Mouse (Mus musculus) forebrain, embryonic 11.5 days (tissue): ENCODE results near the gene Runx1. TPM values are rescaled to one million over a fixed set of nuclear protein-coding genes. Genes with fewer than 3 reads are reported as not detected.
A peak's percentile ranks its signal among the peaks of the same experiment; 100 is the strongest.

Experiments used
- ATAC-seq: fragments of 200-750 bp; cut with Nextera tagmentation; replicated peaks from 2 replicates; pipeline ENCODE4 v1.8.0; 2017; ENCODE audit warnings: moderate TSS enrichment; ENCODE audit not compliant: low FRiP score
- DNase-seq: peaks from one replicate; pipeline ENCODE4 v3.0.0-alpha.2; 2017; ENCODE audit warnings: low spot score
- H3K27ac ChIP-seq: fragments of 300-500 bp; sonication (generic); 2 replicates; pipeline ENCODE4 v1.5.1; 2014; ENCODE audit warnings: low read depth, low read length
- H3K27me3 ChIP-seq: fragments of 300-500 bp; sonication (generic); 2 replicates; pipeline ENCODE4 v1.6.1; 2014; ENCODE audit warnings: mild to moderate bottlenecking, low read length, mixed read lengths; ENCODE audit not compliant: control insufficient read depth, insufficient read depth
- H3K36me3 ChIP-seq: fragments of 300-500 bp; sonication (generic); 2 replicates; pipeline ENCODE4 v1.6.1; 2014; ENCODE audit warnings: mild to moderate bottlenecking, low read length, moderate library complexity, mixed read lengths; ENCODE audit not compliant: control insufficient read depth, insufficient read depth
- H3K4me1 ChIP-seq: fragments of 300-500 bp; sonication (generic); replicated peaks from 2 replicates; pipeline ENCODE4 v1.6.1; 2014; ENCODE audit warnings: low read length, mixed read lengths; ENCODE audit not compliant: control insufficient read depth, insufficient read depth
- H3K4me2 ChIP-seq: fragments of 300-500 bp; sonication (generic); 2 replicates; pipeline ENCODE4 v1.6.1; 2014; ENCODE audit warnings: low read depth, mild to moderate bottlenecking, low read length, moderate library complexity, mixed read lengths; ENCODE audit not compliant: severe bottlenecking
- H3K4me3 ChIP-seq: fragments of 300-500 bp; sonication (generic); 2 replicates; pipeline ENCODE4 v1.5.1; 2014; ENCODE audit warnings: low read depth, low read length
- H3K9ac ChIP-seq: fragments of 300-500 bp; sonication (generic); 2 replicates; pipeline ENCODE4 v1.6.1; 2014; ENCODE audit warnings: low read length
- H3K9me3 ChIP-seq: fragments of 300-500 bp; sonication (generic); 2 replicates; pipeline ENCODE4 v1.6.1; 2016; ENCODE audit warnings: low read length, mixed read lengths; ENCODE audit not compliant: control insufficient read depth
- WGBS: fragments of 180-500 bp; shearing (Covaris S2); extraction: QIAGEN DNeasy Blood & Tissue Kit; methylation state at CpG from one replicate; pipeline ENCODE4 v1.1.7; 2014; 5-methylcytosine and 5-hydroxymethylcytosine counted together
- polyA plus RNA-seq: library from polyadenylated mRNA; unstranded; fragments of >200 nt; fragmentation: Nextera tagmentation; extraction: Ambion mirVana; gene quantifications from 2 replicates; pipeline ENCODE4 v1.2.1, GENCODE M21; 2014

Gene Runx1
- polyA plus RNA-seq, 1 experiment from 2014 or later = 2.2 TPM

GRCm38 (mm10) chr16:92606491-92606965, 219.4 kb downstream of the Runx1 start:
- peaks cover 17% of the 10 kb centered on the region; the same call in 1 of the 2 replicates for H3K4me1 ChIP-seq
- no peak for DNase-seq
- H3K27ac ChIP-seq = no peak overlapping the region
- H3K4me2 ChIP-seq = no peak overlapping the region
- no peak overlapping the region for H3K9ac ChIP-seq
- WGBS = 88% methylated on average over 7 of the region's 7 CpGs
- peaks cover 52% of the 10 kb centered on the region for H3K27me3 ChIP-seq
- no peaks in the 10 kb centered on the region for H3K36me3 ChIP-seq
- peak; percentile 40; the same call in 1 of the 2 replicates for ATAC-seq
- no peak overlapping the region for H3K4me3 ChIP-seq
- H3K9me3 ChIP-seq = no peaks in the 10 kb centered on the region

DNA sequence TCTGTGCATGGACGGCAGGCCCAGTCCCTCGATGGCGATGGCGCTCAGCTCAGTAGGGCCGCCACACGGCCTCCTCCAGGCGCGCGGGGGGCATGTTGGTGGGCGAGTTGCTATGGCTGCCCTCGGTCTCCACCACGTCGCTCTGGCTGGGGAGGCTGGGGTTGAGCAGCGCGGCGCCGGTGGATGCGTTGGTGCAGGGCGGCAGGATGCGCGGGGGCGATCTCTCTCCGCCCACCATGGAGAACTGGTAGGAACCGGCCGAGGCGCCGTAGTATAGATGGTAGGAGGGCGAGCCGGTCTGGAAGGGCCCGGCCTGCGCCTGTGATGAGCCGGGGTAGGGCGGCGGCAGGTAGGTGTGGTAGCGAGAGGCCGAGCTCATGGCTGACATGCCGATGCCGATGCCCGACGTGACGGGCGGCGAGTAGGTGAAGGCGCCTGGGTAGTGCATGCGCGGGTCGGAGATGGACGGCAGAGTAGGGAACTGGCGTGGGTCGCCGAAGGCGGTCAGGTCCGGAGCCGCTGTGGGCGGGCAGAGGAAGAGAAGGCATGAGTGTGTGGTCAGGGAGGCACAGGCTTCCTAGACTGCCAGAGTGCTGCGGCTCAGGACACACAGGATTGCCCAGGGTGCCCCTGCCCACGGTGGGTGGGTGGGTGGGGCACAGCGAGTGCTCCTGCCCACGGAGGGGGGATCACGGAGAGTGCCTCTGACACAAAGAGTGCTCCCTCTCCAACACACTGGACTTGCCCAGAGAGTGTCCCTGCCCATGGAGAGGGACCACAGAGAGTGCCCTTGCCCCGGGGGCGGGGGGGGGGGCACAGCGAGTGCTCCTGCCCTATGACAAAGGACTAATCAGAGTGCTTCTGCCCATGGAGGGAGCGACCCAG, 220.1 kb downstream of the Runx1 start:
- ATAC-seq (peak; percentile 42), DNase-seq (peak; percentile 72)
- no peaks in the 10 kb centered on the region for H3K9me3 ChIP-seq
- no peaks in the 10 kb centered on the region for H3K36me3 ChIP-seq
- H3K9ac ChIP-seq = peak overlapping the region; percentile 47
- H3K4me1 ChIP-seq = peaks cover 17% of the 10 kb centered on the region; the same call in 1 of the 2 replicates
- 12% methylated on average over 63 of the region's 64 CpGs for WGBS
- H3K4me3 ChIP-seq = peak overlapping the region; percentile 32
- peak overlapping the region; percentile 56 for H3K4me2 ChIP-seq
- no peak overlapping the region for H3K27ac ChIP-seq
- peaks cover 46% of the 10 kb centered on the region for H3K27me3 ChIP-seq

DNA sequence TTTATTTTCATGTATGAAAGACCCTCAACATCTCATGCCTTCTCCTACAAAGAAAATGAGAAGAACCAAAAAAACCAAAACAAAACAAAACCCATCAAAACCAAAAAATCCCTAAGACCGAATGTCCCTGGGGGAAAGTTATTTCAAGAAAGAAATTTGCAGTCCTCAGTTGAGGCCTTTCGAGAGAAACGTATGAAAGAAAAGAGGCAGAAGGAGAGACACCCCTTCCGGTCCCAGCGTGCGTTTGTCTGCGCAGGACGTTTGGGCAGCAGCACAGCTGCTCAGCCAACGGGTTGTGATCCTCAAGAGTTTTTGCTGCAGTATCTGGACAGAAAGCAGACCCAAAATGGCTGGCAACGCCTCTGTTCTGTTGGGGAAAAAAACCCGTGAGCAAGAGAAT, 223.4 kb downstream of the Runx1 start:
- Histone ChIP-seq H3K36me3 (no peaks in the 10 kb centered on the region), H3K27me3 (peaks cover 32% of the 10 kb centered on the region), H3K9me3 (no peaks in the 10 kb centered on the region), H3K4me1 (no peaks in the 10 kb centered on the region; the same call in 1 of the 2 replicates), H3K4me2 (no peak overlapping the region), H3K27ac (no peak overlapping the region), H3K9ac (no peak overlapping the region), H3K4me3 (no peak overlapping the region)
- ATAC-seq (no peak), DNase-seq (no peak)
- WGBS = 84% methylated on average over 11 of the region's 11 CpGs

- Histone ChIP-seq H3K9me3 (no peaks in the 10 kb centered on the region), H3K4me3 (no peak overlapping the region), H3K36me3 (no peaks in the 10 kb centered on the region), H3K9ac (no peak overlapping the region), H3K4me1 (no peaks in the 10 kb centered on the region; the same call in 1 of the 2 replicates), H3K27ac (no peak overlapping the region), H3K4me2 (no peak overlapping the region), H3K27me3 (peaks cover 21% of the 10 kb centered on the region)
- DNase-seq (no peak), ATAC-seq (no peak)
- 86% methylated on average over 9 of the region's 9 CpGs for WGBS
Measured at GRCm38 (mm10) chr16:92601270-92601826, 224.6 kb downstream of the Runx1 start.

DNA sequence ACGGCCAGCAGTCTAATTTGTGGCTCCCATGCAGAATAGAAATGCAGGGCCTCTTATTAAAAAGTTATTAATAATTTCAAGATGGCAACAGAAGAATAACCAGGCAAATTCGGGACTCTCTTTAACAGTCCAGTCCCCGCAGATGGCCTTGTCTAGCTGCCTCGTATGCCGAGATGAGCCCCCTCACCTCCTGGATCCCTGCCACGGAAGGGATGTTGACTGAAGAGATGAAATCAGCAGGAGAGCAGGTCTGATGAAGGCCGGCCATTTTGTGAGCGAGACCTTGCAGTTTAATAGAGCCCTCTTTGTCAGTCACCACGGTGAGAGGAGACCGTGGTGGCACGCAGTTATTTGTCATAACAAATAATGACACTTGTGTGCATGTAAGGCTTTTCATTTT, 226.5 kb downstream of the Runx1 start:
- WGBS = 79% methylated on average over 11 of the region's 11 CpGs
- H3K4me3 ChIP-seq = no peak overlapping the region
- no peaks in the 10 kb centered on the region for H3K36me3 ChIP-seq
- H3K27me3 ChIP-seq = peaks cover 6% of the 10 kb centered on the region
- no peaks in the 10 kb centered on the region for H3K9me3 ChIP-seq
- no peak overlapping the region for H3K27ac ChIP-seq
- no peaks in the 10 kb centered on the region for H3K4me1 ChIP-seq
- ATAC-seq (no peak), DNase-seq (no peak)
- no peak overlapping the region for H3K9ac ChIP-seq
- H3K4me2 ChIP-seq = no peak overlapping the region

DNA sequence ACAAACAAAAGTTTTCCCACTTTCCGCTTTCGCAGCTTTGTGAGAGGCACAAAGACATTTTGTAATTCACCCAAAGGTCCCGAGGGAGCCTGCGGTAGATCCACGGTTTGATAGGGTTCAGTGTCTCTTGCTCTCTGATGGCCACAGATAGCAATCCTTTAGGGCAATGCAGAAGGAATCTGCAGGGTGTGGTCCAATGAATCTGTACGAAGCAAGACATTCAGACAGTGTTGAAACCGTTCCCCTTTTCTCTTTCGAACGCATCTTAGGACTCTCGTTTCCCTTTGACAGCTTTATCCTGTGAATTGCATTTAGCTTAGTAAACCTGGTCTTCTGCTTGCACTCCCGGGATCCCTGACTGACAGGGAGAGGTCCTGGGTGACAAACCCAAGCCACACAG, 228.3 kb downstream of the Runx1 start:
- H3K27me3 ChIP-seq = no peaks in the 10 kb centered on the region; the same call in 1 of the 2 replicates
- DNase-seq = no peak
- WGBS = 65% methylated on average over 11 of the region's 11 CpGs

DNA sequence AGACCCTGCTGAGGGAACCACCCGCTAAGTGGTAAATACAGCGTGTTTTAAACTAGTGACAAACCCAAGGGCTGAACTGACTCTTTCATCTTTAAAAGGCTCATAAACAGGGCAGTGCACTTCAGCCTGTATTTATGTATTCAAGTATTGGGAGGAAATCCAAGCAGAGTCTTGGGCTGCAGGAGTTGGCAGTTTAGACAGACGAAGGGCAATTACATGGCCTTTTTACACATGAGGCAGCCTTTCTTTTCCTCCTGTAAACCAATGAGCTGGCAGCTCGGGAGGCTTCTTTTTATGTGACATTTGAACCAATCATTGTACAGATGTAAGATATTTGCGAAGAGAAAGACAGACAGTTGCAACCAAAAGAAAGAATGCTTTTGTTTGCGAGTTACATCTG, 233.7 kb downstream of the Runx1 start:
- DNase-seq = no peak
- WGBS = 79% methylated on average over 6 of the region's 6 CpGs

More for the DNA sequence above, 228.3 kb downstream of the Runx1 start:
- Histone ChIP-seq H3K4me2 (no peak overlapping the region), H3K36me3 (no peaks in the 10 kb centered on the region), H3K4me3 (no peak overlapping the region), H3K4me1 (no peaks in the 10 kb centered on the region), H3K9ac (no peak overlapping the region), H3K27ac (no peak overlapping the region), H3K9me3 (no peaks in the 10 kb centered on the region)
- no peak for ATAC-seq

DNA sequence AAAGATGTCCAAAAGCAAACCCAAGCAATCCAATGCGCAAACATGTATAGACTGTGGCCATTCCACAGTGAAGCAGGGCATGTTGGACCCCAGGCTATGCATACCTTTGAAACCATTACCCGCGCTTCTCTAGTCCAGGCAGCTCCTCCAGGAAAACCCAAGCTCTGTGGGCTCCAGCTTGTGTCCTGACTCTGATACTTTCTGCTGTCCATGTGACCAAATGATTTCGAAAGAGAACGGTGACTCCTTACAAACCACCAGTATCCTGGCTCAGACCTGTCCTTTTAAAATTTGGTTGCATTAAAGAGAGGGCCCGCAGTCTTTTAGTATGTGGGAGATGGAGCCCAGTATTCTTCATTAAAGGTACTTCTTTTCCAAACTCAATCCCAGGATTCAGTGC, 234.2 kb downstream of the Runx1 start:
- no peak for ATAC-seq
- Histone ChIP-seq H3K27me3 (no peaks in the 10 kb centered on the region), H3K9ac (no peak overlapping the region), H3K27ac (no peak overlapping the region), H3K9me3 (no peaks in the 10 kb centered on the region), H3K36me3 (no peaks in the 10 kb centered on the region), H3K4me1 (no peaks in the 10 kb centered on the region), H3K4me3 (no peak overlapping the region), H3K4me2 (no peak overlapping the region)
- no peak for DNase-seq
- 93% methylated on average over 6 of the region's 6 CpGs for WGBS

More for the DNA sequence above, 233.7 kb downstream of the Runx1 start:
- no peak overlapping the region for H3K4me2 ChIP-seq
- no peak overlapping the region for H3K9ac ChIP-seq
- no peak overlapping the region for H3K4me3 ChIP-seq
- H3K9me3 ChIP-seq = no peaks in the 10 kb centered on the region
- H3K36me3 ChIP-seq = no peaks in the 10 kb centered on the region
- H3K27me3 ChIP-seq = no peaks in the 10 kb centered on the region
- no peak for ATAC-seq
- no peak overlapping the region for H3K27ac ChIP-seq
- no peaks in the 10 kb centered on the region for H3K4me1 ChIP-seq
